Mouse (Mus musculus): Measurements from ENCODE around the gene C1rb. TPM values are rescaled to one million over a fixed set of nuclear protein-coding genes. Genes with fewer than 3 reads are reported as not detected.
"Not testable (repeated sequence)": the region's sequence is repeated elsewhere in the genome, so short reads cannot be mapped to it uniquely, and the experiment has no call there.

The C1rb gene
- polyA plus RNA-seq, 1 experiment from 2014 or later, result 0.06 TPM

DNA sequence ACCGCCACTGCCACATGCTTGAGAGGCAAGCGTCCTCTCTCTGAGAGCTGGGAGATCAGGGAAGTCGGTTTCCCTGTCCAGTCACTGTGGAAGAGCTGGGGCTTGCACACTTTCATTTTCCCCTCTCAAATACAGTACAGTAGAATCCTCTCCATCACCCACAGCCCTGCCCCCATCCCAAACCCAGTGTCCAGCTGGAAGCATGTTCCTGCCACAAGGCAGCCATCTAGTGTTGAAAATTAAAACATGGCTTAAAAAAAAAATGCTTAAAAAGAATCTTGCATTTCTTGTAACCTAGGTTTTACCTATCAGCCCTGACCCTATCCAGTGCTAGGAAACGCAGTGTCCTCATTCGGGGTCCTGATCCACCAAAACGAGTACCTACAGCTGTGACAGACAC is 25.6 kb upstream of the C1rb start:
- Histone ChIP-seq H3K9ac (replicated peaks; ENCODE audit: low read depth) (no peak overlapping the region), H3K27ac (ENCODE audit: low read length) (no peak overlapping the region), H3K9me3 (ENCODE audit: low read length) (no peaks in the 10 kb centered on the region), H3K4me2 (replicated peaks; ENCODE audit: low read depth, low read length) (no peak overlapping the region), H3K36me3 (ENCODE audit: insufficient read depth, low read length) (no peaks in the 10 kb centered on the region), H3K4me1 (ENCODE audit: insufficient read depth, low read depth, low read length) (no peaks in the 10 kb centered on the region), H3K4me3 (ENCODE audit: low read depth, low read length) (no peak overlapping the region), H3K27me3 (replicated peaks; ENCODE audit: insufficient read depth, low read length) (no peaks in the 10 kb centered on the region)
- 67% methylated on average over 4 of the region's 6 CpGs for WGBS
- ATAC-seq (no peak), DNase-seq (ENCODE audit: low spot score) (peak; percentile 11)
- TF ChIP-seq EP300 (IDR thresholded peaks at IDR 0.05), result no peak
- TF ChIP-seq CTCF (IDR thresholded peaks at IDR 0.05), result no peak; the same call in 1 of the 2 replicates

DNA sequence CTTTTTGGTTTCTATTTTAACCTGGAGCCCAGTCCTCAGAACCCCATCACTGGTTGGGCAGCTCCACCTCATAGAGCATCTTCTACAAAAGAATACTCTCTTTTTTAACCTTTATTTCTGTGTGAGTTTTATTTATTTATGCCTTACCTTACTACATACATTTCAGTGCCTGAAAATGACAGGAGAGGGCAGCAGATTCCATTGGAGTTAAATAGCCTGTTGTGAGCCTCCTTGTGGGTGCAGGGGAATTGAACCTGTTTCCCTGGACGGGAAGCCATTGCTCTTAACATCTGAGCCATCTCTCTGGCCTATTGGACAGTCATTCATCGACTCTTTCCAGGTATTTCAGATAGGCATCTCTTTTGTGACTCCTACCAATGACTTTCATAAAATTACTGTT is 24.7 kb upstream of the C1rb start:
- H3K4me3 ChIP-seq (ENCODE audit: low read depth, low read length), result no peak overlapping the region
- DNase-seq (ENCODE audit: low spot score) (no peak), ATAC-seq (no peak)
- no peak overlapping the region for H3K4me2 ChIP-seq (replicated peaks; ENCODE audit: low read depth, low read length)
- no peaks in the 10 kb centered on the region for H3K36me3 ChIP-seq (ENCODE audit: insufficient read depth, low read length)
- H3K9ac ChIP-seq (replicated peaks; ENCODE audit: low read depth), result no peak overlapping the region
- H3K27ac ChIP-seq (ENCODE audit: low read length), result no peak overlapping the region
- WGBS, result 66% methylated on average over 2 of the region's 2 CpGs
- H3K9me3 ChIP-seq (ENCODE audit: low read length), result no peaks in the 10 kb centered on the region
- TF ChIP-seq EP300 (IDR thresholded peaks at IDR 0.05), result no peak
- TF ChIP-seq CTCF (IDR thresholded peaks at IDR 0.05), result no peak
- no peaks in the 10 kb centered on the region for H3K27me3 ChIP-seq (replicated peaks; ENCODE audit: insufficient read depth, low read length)
- H3K4me1 ChIP-seq (ENCODE audit: insufficient read depth, low read depth, low read length), result no peaks in the 10 kb centered on the region

DNA sequence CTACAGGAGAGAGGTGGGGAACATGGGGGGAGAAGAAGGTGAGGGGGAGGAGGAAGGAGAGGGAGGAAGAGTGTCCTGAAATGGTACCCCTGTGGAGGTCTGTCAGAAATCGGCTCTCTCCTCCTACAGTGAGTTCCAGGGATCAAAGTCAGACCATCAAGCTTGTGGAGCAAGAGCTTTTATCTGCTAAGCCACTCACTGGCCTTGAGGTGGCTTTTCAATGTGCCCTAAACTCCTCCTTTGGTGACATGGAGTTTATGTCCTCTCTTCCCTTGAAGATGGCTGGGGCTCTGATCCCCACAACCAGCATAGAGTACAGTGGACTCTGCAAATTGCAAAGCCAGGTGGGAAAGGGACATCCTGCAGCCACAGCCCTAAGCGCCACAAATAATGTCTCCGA is 22.1 kb upstream of the C1rb start:
- not testable (repeated sequence) for H3K4me3 ChIP-seq (ENCODE audit: low read depth, low read length); H3K4me2 ChIP-seq (replicated peaks; ENCODE audit: low read depth, low read length); H3K27ac ChIP-seq (ENCODE audit: low read length); H3K9ac ChIP-seq (replicated peaks; ENCODE audit: low read depth); H3K9me3 ChIP-seq (ENCODE audit: low read length); H3K27me3 ChIP-seq (replicated peaks; ENCODE audit: insufficient read depth, low read length); H3K4me1 ChIP-seq (ENCODE audit: insufficient read depth, low read depth, low read length); H3K36me3 ChIP-seq (ENCODE audit: insufficient read depth, low read length); DNase-seq (ENCODE audit: low spot score); ATAC-seq
- 94% methylated on average over 2 of the region's 3 CpGs for WGBS

DNA sequence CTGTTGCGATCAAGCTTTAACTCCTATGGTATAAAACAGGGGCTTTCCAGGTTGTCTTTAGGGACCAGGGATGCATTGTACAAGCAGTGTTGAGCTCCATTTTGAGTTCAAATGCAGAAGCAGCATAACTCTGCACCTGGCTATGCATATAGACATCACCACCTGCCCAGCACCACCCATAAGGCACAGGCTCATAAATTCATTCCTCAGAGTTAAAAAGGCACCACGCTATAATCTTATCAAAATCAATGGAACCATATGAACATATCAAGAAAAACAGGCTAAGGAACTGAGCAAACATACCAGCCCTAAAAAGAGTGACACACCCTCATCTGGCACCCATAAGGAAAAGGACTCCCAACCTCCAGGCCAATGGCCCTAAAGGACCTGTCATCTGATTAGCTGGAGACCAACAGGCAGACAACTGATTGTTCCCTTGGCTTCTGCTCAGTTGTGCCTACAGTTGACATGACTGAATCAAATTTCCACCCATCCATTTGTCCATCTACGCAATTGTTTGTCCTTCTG is 21.0 kb upstream of the C1rb start:
- Histone ChIP-seq H3K36me3 (ENCODE audit: insufficient read depth, low read length) (no peaks in the 10 kb centered on the region), H3K27ac (ENCODE audit: low read length) (no peak overlapping the region), H3K9me3 (ENCODE audit: low read length) (no peaks in the 10 kb centered on the region), H3K27me3 (replicated peaks; ENCODE audit: insufficient read depth, low read length) (no peaks in the 10 kb centered on the region), H3K4me2 (replicated peaks; ENCODE audit: low read depth, low read length) (no peak overlapping the region), H3K4me3 (ENCODE audit: low read depth, low read length) (no peak overlapping the region), H3K9ac (replicated peaks; ENCODE audit: low read depth) (no peak overlapping the region), H3K4me1 (ENCODE audit: insufficient read depth, low read depth, low read length) (no peaks in the 10 kb centered on the region)
- WGBS, result 81% methylated on average over 3 of the region's 3 CpGs
- ATAC-seq (no peak), DNase-seq (ENCODE audit: low spot score) (no peak)
- TF ChIP-seq CTCF (IDR thresholded peaks at IDR 0.05) (no peak), EP300 (IDR thresholded peaks at IDR 0.05) (no peak)

DNA sequence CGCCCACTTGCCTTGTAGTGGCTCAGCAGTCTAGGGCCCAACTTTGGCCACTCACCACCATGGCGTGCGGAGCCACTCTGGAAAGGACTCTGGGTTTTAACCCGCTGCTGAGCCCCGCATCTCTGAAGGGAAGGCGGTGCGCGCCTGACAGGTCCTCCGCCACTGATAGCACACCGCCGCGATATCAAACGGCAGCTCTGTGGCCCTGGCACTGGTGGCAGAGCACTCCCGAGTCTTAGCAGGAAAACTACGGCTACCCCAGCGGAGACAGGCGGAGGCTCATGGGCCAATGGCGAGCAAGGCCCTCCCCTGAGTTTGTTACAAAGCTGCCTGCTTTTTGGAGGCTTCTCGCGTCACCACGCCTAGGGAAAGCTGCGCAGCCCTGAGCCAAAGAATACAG is 17.3 kb upstream of the C1rb start:
- no peaks in the 10 kb centered on the region for H3K4me1 ChIP-seq (ENCODE audit: insufficient read depth, low read depth, low read length)
- H3K9me3 ChIP-seq (ENCODE audit: low read length), result no peaks in the 10 kb centered on the region
- no peak overlapping the region for H3K4me2 ChIP-seq (replicated peaks; ENCODE audit: low read depth, low read length)
- DNase-seq (ENCODE audit: low spot score) (no peak), ATAC-seq (no peak)
- TF ChIP-seq EP300 (IDR thresholded peaks at IDR 0.05) (no peak), CTCF (IDR thresholded peaks at IDR 0.05) (no peak)
- H3K4me3 ChIP-seq (ENCODE audit: low read depth, low read length), result no peak overlapping the region
- WGBS, result 67% methylated on average over 22 of the region's 22 CpGs
- no peak overlapping the region for H3K27ac ChIP-seq (ENCODE audit: low read length)
- H3K27me3 ChIP-seq (replicated peaks; ENCODE audit: insufficient read depth, low read length), result no peaks in the 10 kb centered on the region
- H3K9ac ChIP-seq (replicated peaks; ENCODE audit: low read depth), result no peak overlapping the region
- H3K36me3 ChIP-seq (ENCODE audit: insufficient read depth, low read length), result no peaks in the 10 kb centered on the region

DNA sequence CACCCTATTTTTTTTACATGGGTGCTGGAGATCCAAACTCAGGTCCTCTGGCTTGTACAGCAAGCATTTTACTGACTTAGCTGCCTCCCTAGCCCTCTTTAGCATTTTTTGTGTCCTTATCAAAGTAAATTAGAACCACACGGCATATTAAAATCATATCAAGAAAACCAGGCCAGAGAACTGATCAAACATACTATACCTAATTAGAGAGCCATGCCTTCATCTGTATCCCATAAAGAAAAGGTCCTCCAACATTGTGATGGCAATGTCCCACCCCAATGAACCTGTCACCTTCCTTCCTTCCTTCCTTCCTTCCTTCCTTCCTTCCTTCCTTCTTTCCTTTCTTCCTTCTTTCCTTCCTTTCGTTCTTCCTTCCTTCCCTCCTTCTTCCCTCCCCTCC is 14.1 kb upstream of the C1rb start:
- ATAC-seq; H3K9ac ChIP-seq (replicated peaks; ENCODE audit: low read depth); H3K4me1 ChIP-seq (ENCODE audit: insufficient read depth, low read depth, low read length); H3K27ac ChIP-seq (ENCODE audit: low read length); H3K4me2 ChIP-seq (replicated peaks; ENCODE audit: low read depth, low read length); H3K27me3 ChIP-seq (replicated peaks; ENCODE audit: insufficient read depth, low read length); H3K4me3 ChIP-seq (ENCODE audit: low read depth, low read length); DNase-seq (ENCODE audit: low spot score); H3K36me3 ChIP-seq (ENCODE audit: insufficient read depth, low read length); H3K9me3 ChIP-seq (ENCODE audit: low read length): not testable (repeated sequence)
- 70% methylated on average over 2 of the region's 2 CpGs for WGBS

DNA sequence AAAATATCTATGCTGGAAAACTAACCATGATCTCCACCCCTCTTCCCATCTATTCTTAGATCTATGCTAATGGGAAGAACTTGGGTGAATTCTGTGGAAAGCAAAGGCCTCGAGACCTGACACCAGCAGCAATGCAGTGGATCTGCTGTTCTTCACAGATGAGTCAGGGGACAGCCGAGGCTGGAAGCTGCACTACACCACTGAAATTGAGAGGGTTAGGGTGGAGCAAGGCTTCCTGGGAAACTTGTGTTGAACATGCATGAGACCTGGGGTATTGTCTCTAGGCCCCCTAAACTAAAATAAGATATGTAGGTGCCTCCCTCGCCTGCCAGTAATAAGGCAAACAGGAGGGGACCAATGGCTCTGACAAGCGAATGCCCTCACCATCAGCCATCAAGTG is 8.9 kb upstream of the C1rb start:
- not testable (repeated sequence) for H3K4me1 ChIP-seq (ENCODE audit: insufficient read depth, low read depth, low read length); H3K4me2 ChIP-seq (replicated peaks; ENCODE audit: low read depth, low read length); H3K9ac ChIP-seq (replicated peaks; ENCODE audit: low read depth); ATAC-seq; H3K27ac ChIP-seq (ENCODE audit: low read length); H3K9me3 ChIP-seq (ENCODE audit: low read length); H3K36me3 ChIP-seq (ENCODE audit: insufficient read depth, low read length); DNase-seq (ENCODE audit: low spot score); H3K27me3 ChIP-seq (replicated peaks; ENCODE audit: insufficient read depth, low read length); H3K4me3 ChIP-seq (ENCODE audit: low read depth, low read length)
- 88% methylated on average over 4 of the region's 4 CpGs for WGBS

DNA sequence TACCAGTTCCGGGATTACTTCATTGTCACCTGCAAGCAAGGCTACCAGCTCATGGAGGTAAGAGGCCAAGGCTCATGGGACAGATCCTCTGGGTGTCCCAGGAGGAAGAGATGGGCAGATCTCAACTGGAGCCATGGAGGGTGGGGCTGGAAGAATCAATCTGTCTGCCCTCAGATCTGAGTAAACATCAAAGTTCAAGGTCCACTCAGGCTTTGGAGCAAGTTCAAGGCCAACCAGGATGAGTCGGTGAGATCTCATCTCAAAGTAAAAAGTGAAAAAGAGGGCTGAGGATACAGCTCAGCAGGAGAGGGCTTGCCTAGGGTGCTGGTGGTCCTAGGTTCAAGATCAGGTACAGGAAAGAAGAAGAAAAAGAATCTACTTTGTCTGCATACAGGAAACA is 8.5 kb upstream of the C1rb start:
- H3K27ac ChIP-seq (ENCODE audit: low read length); H3K9ac ChIP-seq (replicated peaks; ENCODE audit: low read depth); H3K4me2 ChIP-seq (replicated peaks; ENCODE audit: low read depth, low read length); ATAC-seq; H3K4me3 ChIP-seq (ENCODE audit: low read depth, low read length); H3K36me3 ChIP-seq (ENCODE audit: insufficient read depth, low read length); H3K4me1 ChIP-seq (ENCODE audit: insufficient read depth, low read depth, low read length); H3K9me3 ChIP-seq (ENCODE audit: low read length); H3K27me3 ChIP-seq (replicated peaks; ENCODE audit: insufficient read depth, low read length); DNase-seq (ENCODE audit: low spot score): not testable (repeated sequence)
- WGBS, result 81% methylated on average over 1 of the region's 2 CpGs

DNA sequence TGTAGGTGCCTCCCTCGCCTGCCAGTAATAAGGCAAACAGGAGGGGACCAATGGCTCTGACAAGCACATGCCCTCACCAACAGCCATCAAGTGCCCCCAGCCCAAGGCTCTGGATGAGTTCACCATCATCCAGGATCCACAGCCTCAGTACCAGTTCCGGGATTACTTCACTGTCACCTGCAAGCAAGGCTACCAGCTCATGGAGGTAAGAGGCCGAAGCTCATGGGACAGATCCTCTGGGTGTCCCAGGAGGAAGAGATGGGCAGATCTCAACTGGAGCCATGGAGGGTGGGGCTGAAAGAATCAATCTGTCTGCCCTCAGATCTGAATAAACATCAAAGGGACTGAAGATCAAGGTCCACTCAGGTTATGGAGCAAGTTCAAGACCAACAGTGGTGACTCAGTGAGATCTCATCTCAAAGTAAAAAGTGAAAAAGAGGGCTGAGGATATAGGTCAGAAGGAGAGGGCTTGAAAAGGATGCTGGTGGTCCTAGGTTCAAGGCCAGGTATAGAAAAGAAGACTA is 5.1 kb downstream of the C1rb start:
- H3K27me3 ChIP-seq (replicated peaks; ENCODE audit: insufficient read depth, low read length); H3K27ac ChIP-seq (ENCODE audit: low read length); DNase-seq (ENCODE audit: low spot score); H3K4me1 ChIP-seq (ENCODE audit: insufficient read depth, low read depth, low read length); H3K9me3 ChIP-seq (ENCODE audit: low read length); ATAC-seq; H3K4me3 ChIP-seq (ENCODE audit: low read depth, low read length); H3K9ac ChIP-seq (replicated peaks; ENCODE audit: low read depth); H3K36me3 ChIP-seq (ENCODE audit: insufficient read depth, low read length); H3K4me2 ChIP-seq (replicated peaks; ENCODE audit: low read depth, low read length): not testable (repeated sequence)
- WGBS, result 84% methylated on average over 3 of the region's 3 CpGs

Measured in lung, postnatal 0 days (tissue).